Mouse (Mus musculus): ENCODE results near the gene 4930402H24Rik.

DNA sequence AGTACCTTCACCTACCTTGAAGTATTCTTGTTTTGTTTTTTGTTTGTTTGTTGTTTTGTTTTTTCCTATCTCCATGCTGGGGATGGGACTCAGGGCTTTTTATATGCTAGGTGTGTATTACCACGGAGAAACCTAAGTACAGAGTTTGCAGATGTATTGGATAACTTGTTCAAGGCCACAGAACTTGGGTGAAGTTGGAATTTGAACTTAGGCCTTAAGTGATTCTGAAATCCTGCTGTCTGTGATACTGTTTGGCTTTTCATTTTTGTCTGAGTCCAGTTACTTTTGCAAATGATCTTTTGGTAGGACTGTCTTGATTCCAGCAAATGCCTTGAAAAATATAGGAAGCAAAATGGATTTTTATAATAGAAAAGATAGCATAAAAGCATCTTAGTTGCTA is 5.5 kb upstream of the 4930402H24Rik start:
- TF ChIP-seq CTCF (IDR thresholded peaks at IDR 0.05 in 2 of 3, conservative IDR thresholded peaks at IDR 0.05 in 1 of 3; ENCODE audit: control insufficient read depth in 1 of 3, insufficient read depth in 1 of 3, low read depth in 2 of 3, low read length in 3 of 3, poor library complexity in 1 of 3, severe bottlenecking in 1 of 3) (no peak), USF1 (IDR thresholded peaks at IDR 0.05; ENCODE audit: low read depth, low read length) (no peak), POLR2A (IDR thresholded peaks at IDR 0.05; ENCODE audit: control insufficient read depth in 1 of 2, insufficient read depth in 1 of 2, low read depth in 1 of 2, low read length in 2 of 2, poor library complexity in 1 of 2) (no peak), MYC (IDR thresholded peaks at IDR 0.05; ENCODE audit: low read depth, low read length) (no peak), GATA1 (IDR thresholded peaks at IDR 0.05; ENCODE audit: low read depth, low read length) (no peak), USF2 (IDR thresholded peaks at IDR 0.05; ENCODE audit: borderline replicate concordance in 1 of 2, insufficient read depth in 1 of 2, low read depth in 1 of 2, low read length in 2 of 2) (no peak), ZMIZ1 (IDR thresholded peaks at IDR 0.05; ENCODE audit: low read depth, low read length) (no peak), SMC3 (IDR thresholded peaks at IDR 0.05; ENCODE audit: low read depth, low read length) (no peak), ZC3H11A (IDR thresholded peaks at IDR 0.05; ENCODE audit: low read depth, low read length) (no peak), SIN3A (IDR thresholded peaks at IDR 0.05; ENCODE audit: low read length) (no peak), HCFC1 (IDR thresholded peaks at IDR 0.05; ENCODE audit: low read depth, low read length) (no peak), POLR2AphosphoS5 (IDR thresholded peaks at IDR 0.05; ENCODE audit: borderline replicate concordance, low read depth, low read length) (no peak), TAL1 (IDR thresholded peaks at IDR 0.05; ENCODE audit: low read length) (no peak)
